ENCODE assay signal across 10 mouse cellular contexts in genomic region chr5:135914156-135914555, GRCm38 (mm10). TPM values are rescaled to one million over a fixed set of nuclear protein-coding genes. Genes with fewer than 3 reads are reported as not detected.
DNase-seq lines count a peak whose midpoint lies in the region; ATAC-seq and TF ChIP-seq lines count a peak whose summit lies in the region.
"Had no signal": no experiment of that assay in that cellular context is flagged by ENCODE, and none has a peak within 500 bp of the region (broad histone marks: within the 10 kb centered on the region; RNA-seq: fewer than 3 reads in every experiment).

No protein-coding gene starts in this region.

- no peaks in the 10 kb centered on the region for H3K27me3 ChIP-seq in liver, adult 2 months (ENCODE audit: control insufficient read depth, insufficient read depth, low read length)
- H3K27me3 ChIP-seq in small intestine, adult 2 months (ENCODE audit: control insufficient read depth, insufficient read depth, low read length), result no peaks in the 10 kb centered on the region
- H3K27me3 ChIP-seq: limb, embryonic 13.5 days had no signal

- peaks cover 5% of the 10 kb centered on the region; the same call in 1 of the 2 replicates for H3K36me3 ChIP-seq in liver, adult 2 months (ENCODE audit: control insufficient read depth, insufficient read depth, low read length)
- peaks cover 25% of the 10 kb centered on the region for H3K36me3 ChIP-seq in small intestine, adult 2 months (ENCODE audit: control insufficient read depth, insufficient read depth, low read length)

- no peak for ATAC-seq in erythroblast, adult 5-6 weeks (replicated peaks; ENCODE audit: low FRiP score, poor library complexity, severe bottlenecking)
- ATAC-seq in inflammation-experienced regulatory T-cells, adult 6 months, result no peak

- no peak overlapping the region for H3K4me3 ChIP-seq in liver, adult 2 months (ENCODE audit: insufficient read depth, low read depth, low read length)
- H3K4me3 ChIP-seq in small intestine, adult 2 months (ENCODE audit: low read depth, low read length), result no peak overlapping the region
- H3K4me3 ChIP-seq: erythroblast, embryonic 14.5 days; limb, embryonic 13.5 days had no signal

- peak overlapping the region; percentile 66 for H3K27ac ChIP-seq in liver, adult 2 months (replicated peaks; ENCODE audit: insufficient read depth, low read depth, low read length)
- H3K27ac ChIP-seq in small intestine, adult 2 months (ENCODE audit: insufficient read depth, low read depth, low read length), result peak overlapping the region; percentile 49
- H3K27ac ChIP-seq: limb, embryonic 13.5 days had no signal

- no peak overlapping the region for H3K9ac ChIP-seq in liver, adult 2 months (ENCODE audit: low read depth, low read length)
- H3K9ac ChIP-seq: limb, embryonic 13.5 days had no signal

- no peak for TF ChIP-seq POLR2A in liver, adult 2 months (IDR thresholded peaks at IDR 0.05; ENCODE audit: extremely low read depth, insufficient read depth, low read length)
- no peak for TF ChIP-seq POLR2A in small intestine, adult 2 months (IDR thresholded peaks at IDR 0.05; ENCODE audit: low read depth, low read length)

- H3K79me2 ChIP-seq in liver, adult 2 months (ENCODE audit: control insufficient read depth, insufficient read depth, low read length), result peaks cover 22% of the 10 kb centered on the region; the same call in 1 of the 2 replicates

- H3K4me1 ChIP-seq in liver, adult 2 months (ENCODE audit: control insufficient read depth, insufficient read depth, low read length), result peaks cover 36% of the 10 kb centered on the region
- H3K4me1 ChIP-seq in small intestine, adult 2 months (ENCODE audit: control insufficient read depth, insufficient read depth, insufficient read length, low read length), result peaks cover 2% of the 10 kb centered on the region; the same call in 1 of the 2 replicates
- H3K4me1 ChIP-seq: limb, embryonic 13.5 days had no signal

- TF ChIP-seq CTCF in liver, adult 2 months (IDR thresholded peaks at IDR 0.05; ENCODE audit: low read depth, low read length), result no peak
- TF ChIP-seq CTCF in small intestine, adult 2 months (IDR thresholded peaks at IDR 0.05; ENCODE audit: extremely low read depth, insufficient read length, insufficient replicate concordance, low read depth, low read length), result no peak

- peak; percentile 86 for DNase-seq in liver, adult 2 months (ENCODE audit: extremely low read depth, low read depth, low spot score)
- no peak for DNase-seq in liver
- DNase-seq in gastrocnemius, postnatal 10 days, result peak; percentile 41
- DNase-seq in kidney, postnatal 36 days, result peak; percentile 35 to 46
- DNase-seq in right cerebral cortex, adult 2 months (ENCODE audit: low spot score in 2 of 2), result no peak

- 26% methylated on average over 6 of the region's 6 CpGs for WGBS in liver, adult 2 months
- 75% methylated on average over 6 of the region's 6 CpGs for WGBS in small intestine, adult 2 months

RNA-seq across cellular contexts. Expression of gene Ywhag, which starts 20.3 kb away (rescaled TPM):
- 23.0 and 30.9 TPM in 2 replicates for total RNA-seq in liver, adult 2 months (2014; rRNA removed)
- polyA plus RNA-seq in liver, adult 2 months (2012; rRNA removed), result 42.4 and 50.4 TPM in 2 replicates
- total RNA-seq in gastrocnemius, postnatal 10 days (2021), result 100 to 1,000 TPM; 302 to 322 TPM
- 21.2 and 27.3 TPM in 2 replicates for polyA plus RNA-seq in small intestine, adult 2 months (2012; rRNA removed)
- 14.8 and 40.5 TPM in 2 replicates for total RNA-seq in erythroblast, adult 5-6 weeks (2015; ENCODE audit: low replicate concordance)
- 17.3 and 17.9 TPM in 2 replicates for total RNA-seq in erythroblast, adult 5-6 weeks (2017; ENCODE audit: low replicate concordance)
- polyA plus RNA-seq in inflammation-experienced regulatory T-cells, adult 6 months (2017; shearing (Covaris generic)), result 10 to 100 TPM; 29.8 to 46.2 (median 37.0) TPM

RNA-seq across cellular contexts. Expression of gene Hspb1, which starts 26.4 kb away (rescaled TPM):
- total RNA-seq in liver, adult 2 months (2014; rRNA removed), result 18.9 and 19.5 TPM in 2 replicates
- 10.9 and 24.3 TPM in 2 replicates for polyA plus RNA-seq in liver, adult 2 months (2012; rRNA removed)
- 100 to 1,000 TPM; 357 to 451 TPM for total RNA-seq in gastrocnemius, postnatal 10 days (2021)
- polyA plus RNA-seq in small intestine, adult 2 months (2012; rRNA removed), result 91.6 and 121 TPM in 2 replicates
- total RNA-seq in erythroblast, adult 5-6 weeks (2015; ENCODE audit: low replicate concordance), result not detected in 2 replicates
- total RNA-seq in erythroblast, adult 5-6 weeks (2017; ENCODE audit: low replicate concordance), result not detected in 2 replicates
- under 1 TPM in 1 of 3 experiments, not detected in 2; 0.82 TPM for polyA plus RNA-seq in inflammation-experienced regulatory T-cells, adult 6 months (2017; shearing (Covaris generic))

Comparison
In these comparisons a context has a peak if more than half of its experiments do, and no peak if none do; other contexts are left out.
1. DNase-seq: peak in liver, adult 2 months (single experiment), gastrocnemius, postnatal 10 days (single experiment) and kidney, postnatal 36 days (2 of 2); none in liver (single experiment) and right cerebral cortex, adult 2 months (0 of 2).
2. RNA of gene Hspb1, which starts 26.4 kb away (total RNA-seq): 357 to 451 TPM in gastrocnemius, postnatal 10 days and 18.9 to 19.5 TPM in liver, adult 2 months; not detected in erythroblast, adult 5-6 weeks; every median in the first group is over 10 times any median in the second.